Mouse (Mus musculus) layer of hippocampus, postnatal 10 days (tissue): ENCODE measurements around the gene Nomo1. TPM values are rescaled to one million over a fixed set of nuclear protein-coding genes. Genes with fewer than 3 reads are reported as not detected.

Experiments used
- total RNA-seq, 2 experiments: library from RNA; stranded (reverse); gene quantifications; 2 replicates each; pipeline ENCODE4 v1.2.3; 2021

Gene Nomo1
- total RNA-seq, 2 experiments from 2014 or later: 109 to 113 TPM

Other genes with a start within 250 kb of the Nomo1 start
- 100 to 1,000 TPM; 298 to 311 TPM for gene Lmtk3, start 250.0 kb upstream of the Nomo1 start, total RNA-seq
- 10 to 100 TPM; 11.8 to 12.0 TPM for gene Sult2b1, start 249.0 kb upstream of the Nomo1 start, total RNA-seq
- 100 to 1,000 TPM; 180 to 184 TPM for gene Cyth2, start 219.1 kb upstream of the Nomo1 start, total RNA-seq
- 1 to 10 TPM; 2.0 to 2.6 TPM for gene Kcnj14, start 208.9 kb upstream of the Nomo1 start, total RNA-seq
- gene Grwd1, start 202.8 kb upstream of the Nomo1 start, total RNA-seq: 10 to 100 TPM; 27.0 to 27.3 TPM
- gene Kdelr1, start 160.9 kb upstream of the Nomo1 start, total RNA-seq: 10 to 100 TPM; 85.4 to 99.2 TPM
- gene Grin2d, start 155.3 kb upstream of the Nomo1 start, total RNA-seq: 10 to 100 TPM; 32.1 to 33.4 TPM
- gene Syngr4, start 137.0 kb upstream of the Nomo1 start, total RNA-seq: under 1 TPM in 1 of 2 experiments, not detected in 1; 0.40 TPM
- gene Tmem143, start 136.8 kb upstream of the Nomo1 start, total RNA-seq: 10 to 100 TPM; 23.9 TPM
- gene Emp3, start 112.3 kb upstream of the Nomo1 start, total RNA-seq: 1 to 10 TPM; 6.2 TPM
- gene Ccdc114, start 109.6 kb upstream of the Nomo1 start, total RNA-seq: 1 to 10 TPM; 4.2 to 5.3 TPM
- gene Abcc6, start 3.4 kb upstream of the Nomo1 start, total RNA-seq: 1 to 10 TPM; 3.3 to 6.0 TPM
- gene Kcnj11, start 67.1 kb downstream of the Nomo1 start, total RNA-seq: 10 to 100 TPM; 17.9 to 18.4 TPM
- 10 to 100 TPM; 41.9 to 42.6 TPM for gene Abcc8, start 146.3 kb downstream of the Nomo1 start, total RNA-seq
- under 1 TPM in 1 of 2 experiments, not detected in 1; 0.21 TPM for gene Ush1c, start 204.8 kb downstream of the Nomo1 start, total RNA-seq
- gene Otog, start 207.3 kb downstream of the Nomo1 start, total RNA-seq: under 1 TPM; 0.07 TPM